Mouse (Mus musculus) bone marrow macrophage, adult 2 months (primary cell): Measurements from ENCODE around the gene Med20.

Source experiments
- CTCF ChIP-seq: IDR thresholded peaks from 2 replicates; pipeline ENCODE4 v1.5.1; 2012; ENCODE audit warnings: low read depth, mild to moderate bottlenecking, low read length, moderate library complexity
- POLR2A ChIP-seq: IDR thresholded peaks from 2 replicates; pipeline ENCODE4 v1.6.1; 2012; ENCODE audit warnings: mild to moderate bottlenecking, low read depth, low read length, borderline replicate concordance

DNA sequence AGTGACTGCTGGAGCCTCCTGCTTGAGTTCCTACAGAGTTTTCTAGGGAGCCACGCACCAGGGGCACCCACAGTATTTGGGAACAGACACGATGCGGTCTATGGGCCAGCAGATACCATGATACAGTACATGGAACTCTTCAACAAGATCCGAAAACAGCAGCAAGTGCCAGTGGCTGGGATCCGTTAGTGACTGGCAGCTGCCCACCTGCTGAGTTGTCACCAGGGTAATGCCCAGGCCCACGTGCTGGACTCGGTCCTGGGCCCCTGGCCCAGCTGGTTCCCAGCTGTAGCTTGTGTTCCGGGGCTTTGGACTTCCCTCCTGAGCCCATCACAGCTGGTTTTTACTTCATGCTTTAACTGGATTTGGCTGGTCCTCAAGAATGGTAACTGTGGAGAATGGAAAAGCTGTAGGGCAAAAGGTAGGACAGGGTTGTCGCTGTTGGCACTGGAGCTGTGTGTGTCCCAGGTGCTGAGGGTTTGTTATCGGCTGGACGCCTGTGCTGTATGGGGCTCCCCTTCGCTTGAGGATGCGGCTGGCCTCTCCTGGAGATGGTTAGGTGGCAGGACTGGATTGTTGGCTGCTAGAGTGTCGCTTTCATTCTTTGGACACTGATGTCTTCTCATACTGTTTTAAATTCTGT is 11.7 kb downstream of the Med20 start:
- TF ChIP-seq CTCF, result no peak
- no peak for TF ChIP-seq POLR2A
